Mouse (Mus musculus): Measurements from ENCODE around the gene 4930579G24Rik. TPM values are rescaled to one million over a fixed set of nuclear protein-coding genes. Genes with fewer than 3 reads are reported as not detected.

The 4930579G24Rik gene
- total RNA-seq (2023) = 2.1 to 2.8 TPM (median 2.4 TPM) in 4 replicates

GRCm38 (mm10) chr3:79628561-79629415 lies at the start of gene 4930579G24Rik:
4930579G24Rik (plus strand) TSS chr3:79629079.

GRCm38 (mm10) chr3:79590863-79591792 lies 37.8 kb upstream of the 4930579G24Rik start, which contains the start of gene Ppid:
Ppid (plus strand) TSS chr3:79591342.

DNA sequence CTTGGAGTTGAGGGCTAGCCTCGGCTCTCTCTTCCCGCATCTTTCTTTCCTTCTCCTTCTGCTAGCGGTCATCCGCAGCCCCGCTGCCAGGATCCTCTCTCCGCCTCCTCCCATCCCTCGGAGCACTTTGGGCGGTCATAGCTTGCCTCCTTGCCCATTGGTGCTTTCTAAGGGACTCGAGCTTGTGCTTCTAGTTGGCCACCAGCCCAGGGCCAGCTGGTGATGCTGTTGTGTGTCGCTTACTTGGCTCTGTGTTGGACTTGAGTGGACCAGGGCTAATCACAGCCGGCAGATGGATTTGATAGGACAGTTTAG lies 494 bp downstream of the 4930579G24Rik start, which contains the start of gene Etfdh:
Gene Etfdh (minus strand): TSS at position 85 of the 315 bp plus-strand sequence.

Other genes with a start within 250 kb of the 4930579G24Rik start
- 0.14 to 0.33 TPM (median 0.28 TPM) in 3 of 4 replicates, not detected in the other for gene Fnip2, start 61.3 kb upstream of the 4930579G24Rik start, total RNA-seq (2023)
- gene Ppid, start 37.7 kb upstream of the 4930579G24Rik start, total RNA-seq (2023) = 42.8 to 57.0 TPM (median 45.8 TPM) in 4 replicates
- 19.8 to 23.1 TPM (median 20.8 TPM) in 4 replicates for gene Etfdh, start 421 bp downstream of the 4930579G24Rik start, total RNA-seq (2023)
- 0.72 to 1.5 TPM (median 1.1 TPM) in 4 replicates for gene Rxfp1, start 108.8 kb downstream of the 4930579G24Rik start, total RNA-seq (2023)
- 0.26 to 2.7 TPM (median 0.65 TPM) in 4 replicates for gene Tmem144, start 223.7 kb downstream of the 4930579G24Rik start, total RNA-seq (2023)